Comparison of ENCODE assay signal across 15 mouse cellular contexts in the genomic region with DNA sequence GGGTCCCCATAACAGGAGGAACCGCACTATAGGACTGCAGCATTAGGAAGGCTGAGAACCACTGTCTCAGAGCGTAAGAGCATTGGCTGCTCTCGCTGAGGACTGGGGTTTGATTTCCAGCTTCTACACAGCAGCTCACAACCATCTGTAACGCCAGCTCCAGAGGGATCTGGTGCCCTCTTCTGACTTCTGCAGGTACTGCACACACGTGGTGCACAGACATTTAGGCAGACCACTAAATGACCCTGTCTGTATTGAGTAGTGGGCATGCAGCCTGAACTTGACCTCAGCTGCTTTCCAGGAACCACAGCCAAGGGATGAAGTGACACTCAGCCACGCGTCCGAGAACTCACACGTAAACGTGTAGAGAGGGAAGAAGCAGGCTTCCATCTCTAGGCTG. TPM values are rescaled to one million over a fixed set of nuclear protein-coding genes. Genes with fewer than 3 reads are reported as not detected.
DNase-seq lines count a peak whose midpoint lies in the region; ATAC-seq and TF ChIP-seq lines count a peak whose summit lies in the region.
"Had no signal": no experiment of that assay in that cellular context is flagged by ENCODE, and none has a peak within 500 bp of the region (broad histone marks: within the 10 kb centered on the region; RNA-seq: fewer than 3 reads in every experiment).

No protein-coding gene starts in this region.

- no peak for DNase-seq in kidney, postnatal 0 days (ENCODE audit: low spot score)
- no peak for DNase-seq in kidney, postnatal 36 days
- DNase-seq in ES-E14 (ENCODE audit: low read depth, low spot score), result peak; percentile 40
- DNase-seq in brain, embryonic 14.5 days (ENCODE audit: low read depth), result no peak
- no peak for DNase-seq in right cerebral cortex, postnatal 25 days
- DNase-seq in c-Kit-positive CD71-positive TER-119-positive erythroid progenitor cells, embryonic 14.5 days (ENCODE audit: low spot score), result no peak
- DNase-seq: cerebellum, postnatal 10 days; gastrocnemius, postnatal 36 days; heart, postnatal 14 days; kidney, adult 11 months; thymus, postnatal 25 days had no signal

- TF ChIP-seq POLR2A in brain, embryonic 14.5 days (IDR thresholded peaks at IDR 0.05; ENCODE audit: borderline replicate concordance, extremely low read depth, insufficient read depth, insufficient read length, poor library complexity, severe bottlenecking), result no peak

- 95% methylated on average over 10 of the region's 10 CpGs for WGBS in kidney, postnatal 0 days
- WGBS in liver, embryonic 15.5 days (ENCODE audit: insufficient replicate concordance), result 55% methylated on average over 10 of the region's 10 CpGs

- no peaks in the 10 kb centered on the region for H3K4me1 ChIP-seq in kidney, postnatal 0 days (replicated peaks; ENCODE audit: insufficient read depth, low read length)
- H3K4me1 ChIP-seq in ES-E14 (ENCODE audit: control insufficient read depth in 2 of 2, insufficient read depth in 2 of 2, low read length in 2 of 2, poor library complexity in 1 of 2), result peaks cover 1 to 4% of the 10 kb centered on the region in 2 experiments; a peak in 2 of 4 replicates
- peaks cover 63% of the 10 kb centered on the region for H3K4me1 ChIP-seq in liver, embryonic 15.5 days (replicated peaks)
- H3K4me1 ChIP-seq: embryonic facial prominence, embryonic 12.5 days; forebrain, embryonic 15.5 days; limb, embryonic 12.5 days had no signal

- no peak overlapping the region for H3K4me2 ChIP-seq in kidney, postnatal 0 days (ENCODE audit: low read length)
- peak overlapping the region; percentile 25 for H3K4me2 ChIP-seq in liver, embryonic 15.5 days
- H3K4me2 ChIP-seq: embryonic facial prominence, embryonic 12.5 days; forebrain, embryonic 15.5 days; limb, embryonic 12.5 days had no signal

- H3K9ac ChIP-seq in kidney, postnatal 0 days (ENCODE audit: low read depth, low read length), result no peak overlapping the region
- no peak overlapping the region for H3K9ac ChIP-seq in ES-E14 (ENCODE audit: insufficient read depth, low read depth, low read length, poor library complexity, severe bottlenecking)
- H3K9ac ChIP-seq in liver, embryonic 15.5 days, result no peak overlapping the region
- H3K9ac ChIP-seq: embryonic facial prominence, embryonic 12.5 days; forebrain, embryonic 15.5 days; limb, embryonic 12.5 days had no signal

- in situ Hi-C loops in ES-E14 (cut with MboI; ENCODE audit: low sequenced_read_pairs in 2 of 2, unreplicated experiment in 2 of 2), result no loop called here

- ATAC-seq in kidney, postnatal 0 days (replicated peaks; ENCODE audit: low FRiP score, low read depth), result no peak
- ATAC-seq in liver, embryonic 15.5 days (ENCODE audit: insufficient read depth), result no peak
- ATAC-seq: forebrain, embryonic 15.5 days had no signal

- no peak overlapping the region for H3K27ac ChIP-seq in kidney, postnatal 0 days
- no peak overlapping the region for H3K27ac ChIP-seq in ES-E14 (ENCODE audit: insufficient read depth, low read depth, low read length, poor library complexity, severe bottlenecking)
- H3K27ac ChIP-seq in liver, embryonic 15.5 days (replicated peaks), result peak overlapping the region; percentile 70
- H3K27ac ChIP-seq: embryonic facial prominence, embryonic 12.5 days; forebrain, embryonic 15.5 days; limb, embryonic 12.5 days had no signal

- no peaks in the 10 kb centered on the region for H3K9me3 ChIP-seq in kidney, postnatal 0 days (replicated peaks; ENCODE audit: low read length)
- H3K9me3 ChIP-seq in ES-E14 (ENCODE audit: control insufficient read depth, insufficient read depth, low read depth, low read length), result no peaks in the 10 kb centered on the region
- H3K9me3 ChIP-seq in liver, embryonic 15.5 days (replicated peaks), result no peaks in the 10 kb centered on the region
- H3K9me3 ChIP-seq: forebrain, embryonic 15.5 days had no signal

- no peaks in the 10 kb centered on the region for H3K27me3 ChIP-seq in kidney, postnatal 0 days (ENCODE audit: insufficient read depth, low read length)
- no peaks in the 10 kb centered on the region for H3K27me3 ChIP-seq in liver, embryonic 15.5 days
- H3K27me3 ChIP-seq: embryonic facial prominence, embryonic 12.5 days; forebrain, embryonic 15.5 days; limb, embryonic 12.5 days had no signal

- no peak overlapping the region for H3K4me3 ChIP-seq in kidney, postnatal 0 days (replicated peaks; ENCODE audit: low read depth, low read length)
- no peak overlapping the region for H3K4me3 ChIP-seq in ES-E14 (ENCODE audit: insufficient read depth in 1 of 2, low read depth in 1 of 2, low read length in 2 of 2, poor library complexity in 1 of 2, severe bottlenecking in 1 of 2)
- no peak overlapping the region for H3K4me3 ChIP-seq in liver, embryonic 15.5 days (replicated peaks)
- H3K4me3 ChIP-seq: embryonic facial prominence, embryonic 12.5 days; forebrain, embryonic 15.5 days; limb, embryonic 12.5 days had no signal

- 0 out of 2 replicates have a peak, but pooled peaks cover 16% of the 10 kb centered on the region for H3K36me3 ChIP-seq in kidney, postnatal 0 days (ENCODE audit: insufficient read depth, low read length)
- peaks cover 22% of the 10 kb centered on the region for H3K36me3 ChIP-seq in ES-E14 (ENCODE audit: control insufficient read depth, insufficient read depth, low read length, poor library complexity, severe bottlenecking)
- H3K36me3 ChIP-seq in liver, embryonic 15.5 days (replicated peaks), result peaks cover 44% of the 10 kb centered on the region

- peak; percentile 25; the same call in 1 of the 2 replicates for TF ChIP-seq CTCF in kidney, postnatal 0 days (IDR thresholded peaks at IDR 0.05; ENCODE audit: low read depth)
- TF ChIP-seq CTCF in brain, embryonic 14.5 days (IDR thresholded peaks at IDR 0.05; ENCODE audit: borderline replicate concordance, extremely low read depth, insufficient read depth, insufficient read length), result peak; percentile 25; the same call in 1 of the 2 replicates

TF ChIP-seq in ES-E14, 5 proteins besides CTCF, POLR2A, EP300 and RAD21:
- no peak for TF ChIP-seq CHD2 (IDR thresholded peaks at IDR 0.05; ENCODE audit: low read depth, low read length)
- TF ChIP-seq MAFK (IDR thresholded peaks at IDR 0.05; ENCODE audit: insufficient read depth, low read depth, low read length), result no peak
- no peak for TF ChIP-seq HCFC1 (IDR thresholded peaks at IDR 0.05; ENCODE audit: borderline replicate concordance, insufficient read depth, low read length)
- TF ChIP-seq ZC3H11A (IDR thresholded peaks at IDR 0.05; ENCODE audit: borderline replicate concordance, low read depth, low read length), result no peak
- no peak for TF ChIP-seq ZNF384 (IDR thresholded peaks at IDR 0.05; ENCODE audit: low read depth, low read length)

RNA-seq across cellular contexts. Expression of a gene that starts 17.3 kb away (rescaled TPM):
- polyA plus RNA-seq in kidney, postnatal 0 days (2015; fragmentation: Nextera tagmentation; extraction: Ambion mirVana), result 58.2 and 62.3 TPM in 2 replicates
- total RNA-seq in ES-E14 (2012; rRNA removed), result 22.1 and 29.6 TPM in 2 replicates
- polyA plus RNA-seq in brain, embryonic 14.5 days (2012; rRNA removed), result 48.0 and 49.1 TPM in 2 replicates
- 28.8 and 33.1 TPM in 2 replicates for polyA plus RNA-seq in liver, embryonic 15.5 days (2015; fragmentation: Nextera tagmentation; extraction: Ambion mirVana)

RNA-seq across cellular contexts. Expression of a gene that starts 36.9 kb away (rescaled TPM):
- polyA plus RNA-seq in kidney, postnatal 0 days (2015; fragmentation: Nextera tagmentation; extraction: Ambion mirVana), result 1.8 and 1.9 TPM in 2 replicates
- total RNA-seq in ES-E14 (2012; rRNA removed), result 4.5 and 5.1 TPM in 2 replicates
- polyA plus RNA-seq in brain, embryonic 14.5 days (2012; rRNA removed), result 6.6 and 7.5 TPM in 2 replicates
- polyA plus RNA-seq in liver, embryonic 15.5 days (2015; fragmentation: Nextera tagmentation; extraction: Ambion mirVana), result 2.8 and 3.2 TPM in 2 replicates
